Mouse (Mus musculus): ENCODE data around the gene Pxdn. TPM values are rescaled to one million over a fixed set of nuclear protein-coding genes. Genes with fewer than 3 reads are reported as not detected.
A peak's percentile ranks its signal among the peaks of the same experiment; 100 is the strongest.

Gene Pxdn
- polyA plus RNA-seq (2016; fragmentation: Nextera tagmentation; extraction: Ambion mirVana), result 71.4 and 78.2 TPM in 2 replicates

- Histone ChIP-seq H3K27ac (peak within 1 kb of the TSS; percentile 99), H3K4me3 (peak within 1 kb of the TSS; percentile 74), H3K9me3 (no peaks in the 10 kb centered on the region), H3K36me3 (peaks cover 14% of the 10 kb centered on the region), H3K27me3 (ENCODE audit: insufficient read depth, poor library complexity, severe bottlenecking) (peaks cover 12% of the 10 kb centered on the region), H3K4me1 (replicated peaks) (peaks cover 50% of the 10 kb centered on the region)
- DNase-seq (ENCODE audit: low spot score), result no peak
- WGBS, result 29% methylated on average over 8 of the region's 8 CpGs
These were observed at the start of gene Pxdn for GRCm38 (mm10) chr12:29937308-29937707. Pxdn (plus strand) TSS chr12:29937608.

DNA sequence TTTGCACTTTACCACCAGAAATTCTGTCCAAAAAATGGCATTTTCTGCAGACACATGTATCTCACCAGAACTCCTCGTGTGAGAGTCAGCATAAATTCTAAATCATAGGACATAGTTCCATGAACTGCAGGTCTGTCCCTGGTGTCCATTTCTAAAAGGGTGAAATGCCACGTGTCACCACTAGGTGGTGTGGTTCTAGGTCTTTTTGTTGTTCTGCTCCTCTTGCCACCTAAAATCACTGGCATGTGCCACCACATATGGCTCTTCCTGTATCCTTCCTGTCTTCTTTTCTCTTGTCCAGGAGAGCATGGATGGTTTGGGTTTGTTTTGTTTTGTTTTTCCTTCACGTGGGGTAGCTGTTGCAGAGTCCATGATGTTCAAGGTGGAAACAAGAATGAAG is 42.7 kb upstream of the Pxdn start:
- Histone ChIP-seq H3K4me1 (replicated peaks) (no peaks in the 10 kb centered on the region), H3K36me3 (no peaks in the 10 kb centered on the region), H3K27me3 (ENCODE audit: insufficient read depth, poor library complexity, severe bottlenecking) (no peaks in the 10 kb centered on the region), H3K27ac (no peak overlapping the region), H3K9me3 (no peaks in the 10 kb centered on the region), H3K4me3 (no peak overlapping the region)
- 17% methylated on average over 3 of the region's 3 CpGs for WGBS
- peak; percentile 48 for DNase-seq (ENCODE audit: low spot score)

DNA sequence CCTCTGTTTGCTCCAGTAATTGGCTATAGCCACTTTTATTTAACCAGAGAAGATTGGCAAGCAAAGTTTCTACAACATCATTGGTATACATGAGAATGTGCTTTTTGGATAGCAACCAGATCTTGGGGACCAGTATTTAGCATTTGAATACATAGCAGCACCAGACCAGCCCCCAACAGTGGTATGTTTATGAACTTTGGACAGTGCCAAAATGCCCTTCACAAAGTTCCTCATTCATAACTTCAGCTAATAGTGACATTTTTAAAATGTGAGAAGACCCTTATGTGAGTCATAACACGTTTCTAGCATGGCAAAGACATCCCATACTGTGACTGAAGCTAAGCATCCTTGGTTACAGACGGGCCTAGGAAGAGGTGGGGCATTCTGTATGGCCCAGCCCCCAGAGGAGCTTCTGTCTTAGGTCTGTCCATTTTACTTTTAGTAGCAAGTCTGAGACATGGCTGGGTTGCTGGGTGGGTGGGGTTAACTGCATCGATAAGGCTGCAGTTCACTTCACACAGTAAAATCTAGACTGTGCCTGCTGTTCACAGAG is 39.8 kb upstream of the Pxdn start:
- WGBS, result 85% methylated on average over 3 of the region's 3 CpGs
- no peaks in the 10 kb centered on the region for H3K9me3 ChIP-seq
- no peak overlapping the region for H3K4me3 ChIP-seq
- H3K36me3 ChIP-seq, result no peaks in the 10 kb centered on the region
- H3K27me3 ChIP-seq (ENCODE audit: insufficient read depth, poor library complexity, severe bottlenecking), result no peaks in the 10 kb centered on the region
- H3K27ac ChIP-seq, result no peak overlapping the region
- no peaks in the 10 kb centered on the region for H3K4me1 ChIP-seq (replicated peaks)
- DNase-seq (ENCODE audit: low spot score), result no peak

DNA sequence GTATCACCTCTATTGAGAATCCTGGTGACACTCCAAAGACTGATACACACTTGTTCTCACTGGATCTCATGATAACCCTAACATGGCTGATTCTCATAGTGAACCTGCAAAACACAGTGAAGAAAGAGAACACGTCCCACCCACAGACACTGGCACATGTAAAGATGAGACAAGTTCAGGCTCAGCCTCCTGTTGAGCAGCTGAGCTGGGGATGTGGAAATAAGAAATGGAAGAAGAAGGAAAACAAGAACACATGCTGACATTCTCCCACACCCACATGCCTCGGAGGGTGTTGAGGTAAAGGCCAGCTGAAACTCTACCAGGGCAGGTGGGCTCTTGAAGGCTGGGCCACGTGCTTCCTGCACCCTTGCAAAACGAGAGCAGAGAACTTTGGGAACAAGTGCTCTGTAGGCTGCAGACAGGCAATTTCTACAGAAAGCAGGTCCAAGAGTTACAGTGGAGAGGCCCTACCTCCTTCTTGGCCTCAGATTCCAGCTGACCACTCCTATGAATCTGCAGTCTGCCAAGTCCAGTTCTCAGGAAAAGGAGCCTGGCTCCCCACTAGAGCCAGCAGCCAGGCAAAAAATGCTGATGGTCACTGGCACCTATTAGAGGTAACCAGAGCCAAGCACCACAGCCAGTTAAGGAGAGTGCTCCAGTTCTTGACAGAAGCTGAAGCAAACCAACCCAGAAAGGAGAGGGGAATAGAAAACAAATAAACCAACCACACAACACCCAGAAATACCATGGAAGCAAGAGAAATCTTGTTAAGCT is 33.1 kb upstream of the Pxdn start:
- no peaks in the 10 kb centered on the region for H3K27me3 ChIP-seq (ENCODE audit: insufficient read depth, poor library complexity, severe bottlenecking)
- WGBS, result 75% methylated on average over 4 of the region's 4 CpGs
- no peaks in the 10 kb centered on the region for H3K36me3 ChIP-seq
- H3K27ac ChIP-seq, result no peak overlapping the region
- no peaks in the 10 kb centered on the region for H3K9me3 ChIP-seq
- H3K4me1 ChIP-seq (replicated peaks), result no peaks in the 10 kb centered on the region
- H3K4me3 ChIP-seq, result no peak overlapping the region
- no peak for DNase-seq (ENCODE audit: low spot score)

DNA sequence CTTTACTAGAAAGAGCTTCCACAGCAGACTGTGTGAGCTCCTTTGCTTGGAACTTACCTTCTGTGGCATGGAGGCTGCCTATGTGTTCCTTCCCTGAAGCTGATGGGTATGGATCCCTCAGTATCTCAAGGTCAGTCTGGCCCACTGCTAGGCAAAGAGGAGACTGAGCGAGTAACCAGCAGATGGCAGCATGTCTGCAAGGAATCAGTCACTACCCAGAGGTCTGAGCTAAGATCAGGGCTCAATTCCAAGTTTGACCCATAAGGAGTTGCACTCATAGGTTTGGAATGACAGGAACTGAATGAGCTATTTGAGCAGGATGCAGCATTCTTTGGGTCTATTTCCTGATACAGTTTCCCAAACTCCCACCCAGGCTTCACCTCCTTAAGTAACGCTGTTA is 30.4 kb upstream of the Pxdn start:
- peak; percentile 51 for DNase-seq (ENCODE audit: low spot score)
- Histone ChIP-seq H3K27me3 (ENCODE audit: insufficient read depth, poor library complexity, severe bottlenecking) (no peaks in the 10 kb centered on the region), H3K4me3 (no peak overlapping the region), H3K27ac (no peak overlapping the region), H3K36me3 (no peaks in the 10 kb centered on the region), H3K9me3 (no peaks in the 10 kb centered on the region), H3K4me1 (replicated peaks) (no peaks in the 10 kb centered on the region)
- WGBS, result 48% methylated on average over 2 of the region's 2 CpGs

DNA sequence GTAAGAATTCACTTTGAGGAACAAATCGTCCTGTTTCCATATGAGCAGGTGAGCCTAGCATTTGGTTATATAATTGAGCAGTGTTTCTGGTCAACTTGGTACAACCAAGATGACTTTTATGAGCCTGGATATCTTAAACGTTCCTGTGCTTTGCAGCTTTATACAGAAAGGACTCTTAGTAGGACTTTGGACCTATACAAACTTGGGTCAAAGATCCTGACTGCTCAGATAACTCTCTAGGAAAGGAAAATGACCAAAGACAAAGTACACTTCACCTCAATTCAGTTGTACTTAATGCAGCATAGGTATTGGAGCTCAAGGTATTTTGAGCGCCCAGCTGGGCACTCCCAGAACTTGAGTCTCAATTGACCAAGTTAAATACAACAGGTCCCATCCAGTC is 21.3 kb upstream of the Pxdn start:
- no peak for DNase-seq (ENCODE audit: low spot score)
- no peak overlapping the region for H3K4me3 ChIP-seq
- H3K9me3 ChIP-seq, result no peaks in the 10 kb centered on the region
- no peaks in the 10 kb centered on the region for H3K36me3 ChIP-seq
- no peak overlapping the region for H3K27ac ChIP-seq
- no peaks in the 10 kb centered on the region for H3K27me3 ChIP-seq (ENCODE audit: insufficient read depth, poor library complexity, severe bottlenecking)
- H3K4me1 ChIP-seq (replicated peaks), result no peaks in the 10 kb centered on the region
- WGBS, result 85% methylated on average over 3 of the region's 3 CpGs

DNA sequence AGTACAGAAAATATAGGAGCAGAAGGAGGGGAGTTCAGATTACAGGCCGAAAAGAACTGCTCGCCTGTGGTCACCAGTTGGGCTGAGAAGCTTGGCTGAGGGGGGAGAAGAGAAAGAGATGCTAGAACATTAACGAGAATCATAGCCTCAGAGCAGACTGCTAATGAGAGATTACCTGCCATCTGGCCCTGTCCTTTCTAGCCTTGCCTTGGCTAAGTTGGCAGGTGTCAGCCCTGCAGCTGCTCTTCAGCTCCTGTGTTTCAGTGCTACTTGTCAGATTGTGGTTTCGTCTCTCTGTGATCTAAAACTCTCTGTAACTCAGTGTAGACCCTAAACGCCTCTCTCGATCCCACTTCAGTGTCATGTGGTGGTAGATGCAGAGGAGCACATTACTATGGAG is 20.6 kb upstream of the Pxdn start:
- Histone ChIP-seq H3K4me3 (no peak overlapping the region), H3K4me1 (replicated peaks) (no peaks in the 10 kb centered on the region), H3K27ac (no peak overlapping the region), H3K27me3 (ENCODE audit: insufficient read depth, poor library complexity, severe bottlenecking) (no peaks in the 10 kb centered on the region), H3K36me3 (no peaks in the 10 kb centered on the region), H3K9me3 (no peaks in the 10 kb centered on the region)
- 88% methylated on average over 6 of the region's 6 CpGs for WGBS
- no peak for DNase-seq (ENCODE audit: low spot score)

DNA sequence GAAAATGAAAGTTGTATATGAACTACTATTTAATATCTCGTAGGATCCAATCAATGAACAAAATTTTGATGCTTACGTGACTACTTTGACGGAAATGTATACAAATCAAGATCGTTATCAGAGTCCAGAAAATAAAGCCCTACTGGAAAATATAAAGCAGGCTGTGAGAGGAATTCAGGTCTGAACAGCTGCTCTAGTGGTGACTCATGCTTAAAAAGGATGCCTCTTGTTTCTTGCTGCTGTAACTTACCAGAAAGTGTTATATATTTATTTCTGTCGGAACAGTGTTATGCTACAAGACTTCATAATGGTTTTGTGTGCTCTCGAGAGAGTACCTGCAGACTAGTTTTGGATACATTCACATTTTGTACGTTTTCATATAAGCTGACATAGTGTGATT is 17.1 kb upstream of the Pxdn start:
- Histone ChIP-seq H3K4me1 (replicated peaks) (no peaks in the 10 kb centered on the region), H3K27ac (no peak overlapping the region), H3K36me3 (no peaks in the 10 kb centered on the region), H3K27me3 (ENCODE audit: insufficient read depth, poor library complexity, severe bottlenecking) (no peaks in the 10 kb centered on the region), H3K9me3 (no peaks in the 10 kb centered on the region), H3K4me3 (no peak overlapping the region)
- WGBS, result 90% methylated on average over 7 of the region's 7 CpGs
- no peak for DNase-seq (ENCODE audit: low spot score)

DNA sequence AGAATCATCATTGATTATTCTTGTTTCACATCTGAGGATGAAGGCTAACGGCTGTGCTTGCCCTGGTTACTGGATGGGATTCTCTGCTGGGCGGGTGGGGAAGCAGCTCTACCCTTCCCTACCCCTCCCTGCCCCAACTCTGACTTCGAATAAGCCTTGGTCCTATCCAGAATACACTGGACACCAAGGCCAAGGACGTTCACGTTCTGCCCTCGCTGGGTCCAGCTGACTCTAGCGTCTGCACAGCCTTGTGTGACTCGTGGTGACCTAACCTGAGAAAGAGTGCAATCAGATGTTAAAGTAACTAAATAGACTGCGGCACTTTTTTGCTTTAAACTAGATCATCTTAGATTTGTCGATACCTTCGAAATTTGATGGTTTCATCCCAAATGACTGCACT is 15.9 kb upstream of the Pxdn start:
- no peaks in the 10 kb centered on the region for H3K27me3 ChIP-seq (ENCODE audit: insufficient read depth, poor library complexity, severe bottlenecking)
- 88% methylated on average over 11 of the region's 11 CpGs for WGBS
- no peak for DNase-seq (ENCODE audit: low spot score)
- H3K4me3 ChIP-seq, result no peak overlapping the region
- no peaks in the 10 kb centered on the region for H3K36me3 ChIP-seq
- no peaks in the 10 kb centered on the region for H3K9me3 ChIP-seq
- no peaks in the 10 kb centered on the region for H3K4me1 ChIP-seq (replicated peaks)
- H3K27ac ChIP-seq, result no peak overlapping the region

- no peaks in the 10 kb centered on the region for H3K9me3 ChIP-seq
- no peaks in the 10 kb centered on the region for H3K27me3 ChIP-seq (ENCODE audit: insufficient read depth, poor library complexity, severe bottlenecking)
- no peak overlapping the region for H3K27ac ChIP-seq
- H3K36me3 ChIP-seq, result no peaks in the 10 kb centered on the region
- no peak overlapping the region for H3K4me3 ChIP-seq
- peaks cover 6% of the 10 kb centered on the region; the same call in 1 of the 2 replicates for H3K4me1 ChIP-seq (replicated peaks)
- peak; percentile 34 for DNase-seq (ENCODE audit: low spot score)
- 43% methylated on average over 3 of the region's 3 CpGs for WGBS
These were observed 10.5 kb upstream of the Pxdn start for GRCm38 (mm10) chr12:29926896-29927295.

DNA sequence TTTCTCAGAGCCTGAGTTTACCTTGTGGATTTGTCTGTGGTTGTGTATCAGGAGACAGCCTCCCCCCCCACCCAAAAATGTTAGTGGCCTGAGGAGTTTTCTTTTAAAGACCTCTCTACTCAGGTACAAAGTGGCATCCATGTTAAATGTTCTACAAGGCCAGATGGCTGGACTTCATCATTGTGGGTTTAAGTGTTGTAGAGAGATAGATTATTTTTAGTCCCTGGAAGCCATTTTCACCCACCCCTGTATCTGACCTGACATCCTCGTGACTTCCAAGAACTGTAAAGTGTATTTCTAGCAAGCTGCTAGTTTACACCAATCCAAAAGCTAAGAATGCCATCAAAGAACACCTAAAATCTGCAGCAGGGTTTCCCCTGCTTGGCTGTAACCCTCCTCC is 6.8 kb upstream of the Pxdn start:
- Histone ChIP-seq H3K4me1 (replicated peaks) (peaks cover 20% of the 10 kb centered on the region; the same call in 1 of the 2 replicates), H3K27ac (no peak overlapping the region), H3K9me3 (no peaks in the 10 kb centered on the region), H3K27me3 (ENCODE audit: insufficient read depth, poor library complexity, severe bottlenecking) (no peaks in the 10 kb centered on the region), H3K36me3 (no peaks in the 10 kb centered on the region), H3K4me3 (no peak overlapping the region)
- 84% methylated on average over 1 of the region's 1 CpGs for WGBS
- DNase-seq (ENCODE audit: low spot score), result no peak

- WGBS, result 92% methylated on average over 1 of the region's 1 CpGs
- DNase-seq (ENCODE audit: low spot score), result no peak
- H3K36me3 ChIP-seq, result no peaks in the 10 kb centered on the region
- no peak overlapping the region for H3K4me3 ChIP-seq
- H3K27me3 ChIP-seq (ENCODE audit: insufficient read depth, poor library complexity, severe bottlenecking), result peaks cover 12% of the 10 kb centered on the region
- peaks cover 30% of the 10 kb centered on the region for H3K4me1 ChIP-seq (replicated peaks)
- no peaks in the 10 kb centered on the region for H3K9me3 ChIP-seq
- no peak overlapping the region for H3K27ac ChIP-seq
These were observed 4.5 kb upstream of the Pxdn start for GRCm38 (mm10) chr12:29932951-29933350.

GRCm38 (mm10) chr12:29933501-29933900 is 3.9 kb upstream of the Pxdn start:
- Histone ChIP-seq H3K4me3 (no peak overlapping the region), H3K27me3 (ENCODE audit: insufficient read depth, poor library complexity, severe bottlenecking) (peaks cover 12% of the 10 kb centered on the region), H3K36me3 (no peaks in the 10 kb centered on the region), H3K27ac (no peak overlapping the region), H3K9me3 (no peaks in the 10 kb centered on the region), H3K4me1 (replicated peaks) (peaks cover 30% of the 10 kb centered on the region)
- WGBS, result 67% methylated on average over 2 of the region's 2 CpGs
- no peak for DNase-seq (ENCODE audit: low spot score)
